ENCODE assay signal across 10 mouse cellular contexts in genomic region chr15:103300560-103300959, GRCm38 (mm10). TPM values are rescaled to one million over a fixed set of nuclear protein-coding genes. Genes with fewer than 3 reads are reported as not detected.
DNase-seq lines count a peak whose midpoint lies in the region; ATAC-seq and TF ChIP-seq lines count a peak whose summit lies in the region.
"Had no signal": no experiment of that assay in that cellular context is flagged by ENCODE, and none has a peak within 500 bp of the region (broad histone marks: within the 10 kb centered on the region; RNA-seq: fewer than 3 reads in every experiment).

No protein-coding gene starts in this region.

- H3K4me1 ChIP-seq in lung, postnatal 0 days (ENCODE audit: insufficient read depth, low read depth, low read length) = peaks cover 15% of the 10 kb centered on the region; the same call in 1 of the 2 replicates
- peaks cover 6% of the 10 kb centered on the region for H3K4me1 ChIP-seq in lung, adult 2 months (ENCODE audit: control insufficient read depth, insufficient read depth, low read length)

- DNase-seq in cerebellum, postnatal 10 days = peak; percentile 37 to 50
- no peak for DNase-seq in cerebellum, postnatal 25 days
- DNase-seq in lung, postnatal 0 days (ENCODE audit: low spot score) = no peak
- no peak for DNase-seq in lung, adult 2 months
- peak; percentile 70 for DNase-seq in mesoderm, embryonic 11.5 days (ENCODE audit: low read depth, low spot score)
- DNase-seq in T-cell, adult 2 months (ENCODE audit: low spot score) = no peak
- DNase-seq in right cerebral cortex, adult 18-20 months = no peak

- no peak overlapping the region for H3K4me3 ChIP-seq in lung, postnatal 0 days (ENCODE audit: low read depth, low read length)
- no peak overlapping the region for H3K4me3 ChIP-seq in lung, adult 2 months (replicated peaks; ENCODE audit: extremely low read depth, low read depth, low read length)

- TF ChIP-seq CTCF in lung, postnatal 0 days (IDR thresholded peaks at IDR 0.05) = no peak
- no peak for TF ChIP-seq CTCF in lung, adult 2 months (IDR thresholded peaks at IDR 0.05; ENCODE audit: insufficient read depth, low read length)

- no peak for TF ChIP-seq POLR2A in lung, adult 2 months (IDR thresholded peaks at IDR 0.05; ENCODE audit: borderline replicate concordance, extremely low read depth, low read depth, low read length)

- H3K27me3 ChIP-seq in lung, postnatal 0 days (replicated peaks; ENCODE audit: insufficient read depth, low read length) = no peaks in the 10 kb centered on the region

- ATAC-seq in lung, postnatal 0 days = no peak
- ATAC-seq in erythroblast, adult 5-6 weeks (replicated peaks; ENCODE audit: low FRiP score, poor library complexity, severe bottlenecking) = no peak
- ATAC-seq: activated CD4-positive, CD25-positive, alpha-beta regulatory T cell, adult 4 months had no signal

- 0 out of 2 replicates have a peak, but pooled peaks cover 3% of the 10 kb centered on the region for H3K36me3 ChIP-seq in lung, postnatal 0 days (ENCODE audit: insufficient read depth, low read length)

- H3K9me3 ChIP-seq in lung, postnatal 0 days (ENCODE audit: low read length) = no peaks in the 10 kb centered on the region

- 16% methylated on average over 2 of the region's 2 CpGs for WGBS in lung, postnatal 0 days
- 51% methylated on average over 2 of the region's 2 CpGs for WGBS in lung, adult 2 months

- no peak for TF ChIP-seq EP300 in lung, postnatal 0 days (IDR thresholded peaks at IDR 0.05)

- H3K4me2 ChIP-seq in lung, postnatal 0 days (replicated peaks; ENCODE audit: low read depth, low read length) = no peak overlapping the region

- H3K9ac ChIP-seq in lung, postnatal 0 days (replicated peaks; ENCODE audit: low read depth) = no peak overlapping the region

- H3K27ac ChIP-seq in lung, postnatal 0 days (ENCODE audit: low read length) = peak overlapping the region; percentile 86; the same call in 1 of the 2 replicates

RNA-seq across cellular contexts. Expression of gene Gpr84, which starts 9.9 kb away (rescaled TPM):
- 0.67 and 2.2 TPM in 2 replicates for polyA plus RNA-seq in lung, postnatal 0 days (2015; fragmentation: Nextera tagmentation; extraction: Ambion mirVana)
- polyA plus RNA-seq in lung, adult 2 months (2012; rRNA removed) = 0.08 and 0.22 TPM in 2 replicates
- 0.96 and 2.1 TPM in 2 replicates for total RNA-seq in erythroblast, adult 5-6 weeks (2015; ENCODE audit: low replicate concordance)
- total RNA-seq in erythroblast, adult 5-6 weeks (2017; ENCODE audit: low replicate concordance) = 0.70 and 1.3 TPM in 2 replicates
- polyA plus RNA-seq: activated CD4-positive, CD25-positive, alpha-beta regulatory T cell, adult 4 months had no signal

RNA-seq across cellular contexts. Expression of gene Copz1, which starts 28.0 kb away (rescaled TPM):
- polyA plus RNA-seq in lung, postnatal 0 days (2015; fragmentation: Nextera tagmentation; extraction: Ambion mirVana) = 162 and 163 TPM in 2 replicates
- polyA plus RNA-seq in lung, adult 2 months (2012; rRNA removed) = 55.1 and 86.2 TPM in 2 replicates
- 123 and 131 TPM in 2 replicates for total RNA-seq in erythroblast, adult 5-6 weeks (2015; ENCODE audit: low replicate concordance)
- total RNA-seq in erythroblast, adult 5-6 weeks (2017; ENCODE audit: low replicate concordance) = 54.0 and 56.5 TPM in 2 replicates

RNA-seq across cellular contexts. Expression of gene Zfp385a, which starts 39.3 kb away (rescaled TPM):
- polyA plus RNA-seq in lung, postnatal 0 days (2015; fragmentation: Nextera tagmentation; extraction: Ambion mirVana) = 5.0 and 6.5 TPM in 2 replicates
- polyA plus RNA-seq in lung, adult 2 months (2012; rRNA removed) = 9.9 and 11.7 TPM in 2 replicates
- 2.9 and 5.6 TPM in 2 replicates for total RNA-seq in erythroblast, adult 5-6 weeks (2015; ENCODE audit: low replicate concordance)
- total RNA-seq in erythroblast, adult 5-6 weeks (2017; ENCODE audit: low replicate concordance) = 0.68 and 0.84 TPM in 2 replicates
- polyA plus RNA-seq: activated CD4-positive, CD25-positive, alpha-beta regulatory T cell, adult 4 months had no signal

RNA-seq across cellular contexts. Expression of gene Nfe2, which starts 42.4 kb away (rescaled TPM):
- polyA plus RNA-seq in lung, postnatal 0 days (2015; fragmentation: Nextera tagmentation; extraction: Ambion mirVana) = 10.5 and 11.2 TPM in 2 replicates
- polyA plus RNA-seq in lung, adult 2 months (2012; rRNA removed) = 7.7 and 14.1 TPM in 2 replicates
- total RNA-seq in erythroblast, adult 5-6 weeks (2015; ENCODE audit: low replicate concordance) = 449 and 473 TPM in 2 replicates
- total RNA-seq in erythroblast, adult 5-6 weeks (2017; ENCODE audit: low replicate concordance) = 629 and 671 TPM in 2 replicates
- total RNA-seq: left cerebral cortex, adult 8-10 months had no signal

Comparison
In these comparisons a context has a peak if more than half of its experiments do, and no peak if none do; other contexts are left out.
1. DNase-seq: peak in cerebellum, postnatal 10 days (2 of 2) and mesoderm, embryonic 11.5 days (single experiment); none in cerebellum, postnatal 25 days (0 of 2), lung, postnatal 0 days (single experiment), lung, adult 2 months (single experiment), T-cell, adult 2 months (single experiment) and right cerebral cortex, adult 18-20 months (single experiment).